Mouse (Mus musculus): ENCODE data around the gene Cdkn2d. TPM values are rescaled to one million over a fixed set of nuclear protein-coding genes. Genes with fewer than 3 reads are reported as not detected.

Gene Cdkn2d
- polyA plus RNA-seq, 1 experiment from 2014 or later = 71.9 TPM

DNA sequence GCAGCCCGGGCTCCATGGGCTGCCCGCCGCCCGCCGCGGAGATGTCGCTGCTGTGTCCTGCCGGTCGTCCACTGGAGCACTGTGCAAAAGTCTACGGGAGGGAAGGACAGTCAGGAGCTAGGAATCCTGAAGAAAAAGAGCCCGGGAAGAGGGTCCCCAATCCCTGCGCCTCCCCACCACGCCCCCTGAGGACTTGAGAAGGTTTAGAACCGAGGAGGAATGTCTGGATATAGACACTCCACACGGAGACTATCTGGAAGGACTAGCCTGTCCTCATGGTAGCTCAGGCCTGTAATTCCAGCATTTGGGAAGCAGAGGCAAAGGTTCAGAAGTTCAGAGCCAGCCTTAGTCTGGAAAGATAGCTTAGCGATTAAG, 46.1 kb downstream of the Cdkn2d start:
- 2% methylated on average over 16 of the region's 16 CpGs for WGBS
- Histone ChIP-seq H3K4me1 (ENCODE audit: control insufficient read depth, insufficient read depth, low read length) (peaks cover 7% of the 10 kb centered on the region; the same call in 1 of the 2 replicates), H3K27ac (ENCODE audit: low read depth, low read length) (no peak overlapping the region), H3K4me2 (peak overlapping the region; percentile 51), H3K36me3 (ENCODE audit: control insufficient read depth, insufficient read depth, low read length) (no peaks in the 10 kb centered on the region), H3K9ac (ENCODE audit: low read length) (peak overlapping the region; percentile 21; the same call in 1 of the 2 replicates), H3K9me3 (ENCODE audit: control insufficient read depth, low read length) (no peaks in the 10 kb centered on the region; the same call in 1 of the 2 replicates), H3K27me3 (ENCODE audit: control insufficient read depth, insufficient read depth, low read length) (peaks cover 70% of the 10 kb centered on the region), H3K4me3 (ENCODE audit: low read depth, low read length) (peak overlapping the region; percentile 31)
- no peak for ATAC-seq (ENCODE audit: low FRiP score)
- DNase-seq (ENCODE audit: low spot score, missing footprints) = peak; percentile 91

DNA sequence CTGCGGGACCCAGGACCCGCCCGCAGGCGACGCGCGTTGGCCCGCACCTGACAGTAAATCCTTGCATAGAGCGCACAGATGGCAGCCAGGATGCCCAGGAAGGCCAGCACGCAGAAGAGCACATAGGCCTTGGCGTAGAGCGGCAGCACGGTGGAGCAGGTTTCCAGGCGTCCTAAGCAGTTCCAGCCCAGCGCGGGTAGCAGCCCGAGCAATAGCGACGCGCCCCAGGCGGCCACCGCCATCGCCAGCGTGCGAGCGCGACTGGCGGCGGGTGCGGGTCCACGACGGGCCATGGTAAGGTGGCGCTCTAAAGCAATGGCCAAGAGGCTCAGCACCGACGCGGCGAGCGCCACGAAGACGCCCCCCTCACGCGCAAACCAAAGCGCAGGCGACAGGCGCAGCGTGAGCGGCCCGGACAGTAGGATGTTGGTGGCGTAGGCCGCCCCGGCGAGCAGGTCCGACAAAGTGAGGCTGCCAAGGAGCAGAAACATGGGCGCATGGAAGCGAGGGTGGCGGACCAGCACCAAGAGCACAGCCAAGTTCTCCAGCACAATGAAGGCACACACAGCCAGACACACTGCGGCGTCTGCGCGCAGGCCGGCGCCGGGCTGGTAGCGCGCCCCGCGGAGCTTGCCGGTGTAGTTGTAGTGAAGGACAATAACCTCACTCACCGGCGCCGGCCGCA, 46.6 kb downstream of the Cdkn2d start:
- H3K4me1 ChIP-seq (ENCODE audit: control insufficient read depth, insufficient read depth, low read length) = peaks cover 7% of the 10 kb centered on the region; the same call in 1 of the 2 replicates
- peak; percentile 93 for DNase-seq (ENCODE audit: low spot score, missing footprints)
- H3K27ac ChIP-seq (ENCODE audit: low read depth, low read length) = no peak overlapping the region
- WGBS = 1% methylated on average over 72 of the region's 72 CpGs
- peak overlapping the region; percentile 51 for H3K4me2 ChIP-seq
- no peaks in the 10 kb centered on the region for H3K36me3 ChIP-seq (ENCODE audit: control insufficient read depth, insufficient read depth, low read length)
- peak; percentile 30; the same call in 1 of the 2 replicates for ATAC-seq (ENCODE audit: low FRiP score)
- peak overlapping the region; percentile 21; the same call in 1 of the 2 replicates for H3K9ac ChIP-seq (ENCODE audit: low read length)
- H3K4me3 ChIP-seq (ENCODE audit: low read depth, low read length) = peak overlapping the region; percentile 31
- no peaks in the 10 kb centered on the region; the same call in 1 of the 2 replicates for H3K9me3 ChIP-seq (ENCODE audit: control insufficient read depth, low read length)
- peaks cover 65% of the 10 kb centered on the region for H3K27me3 ChIP-seq (ENCODE audit: control insufficient read depth, insufficient read depth, low read length)

DNA sequence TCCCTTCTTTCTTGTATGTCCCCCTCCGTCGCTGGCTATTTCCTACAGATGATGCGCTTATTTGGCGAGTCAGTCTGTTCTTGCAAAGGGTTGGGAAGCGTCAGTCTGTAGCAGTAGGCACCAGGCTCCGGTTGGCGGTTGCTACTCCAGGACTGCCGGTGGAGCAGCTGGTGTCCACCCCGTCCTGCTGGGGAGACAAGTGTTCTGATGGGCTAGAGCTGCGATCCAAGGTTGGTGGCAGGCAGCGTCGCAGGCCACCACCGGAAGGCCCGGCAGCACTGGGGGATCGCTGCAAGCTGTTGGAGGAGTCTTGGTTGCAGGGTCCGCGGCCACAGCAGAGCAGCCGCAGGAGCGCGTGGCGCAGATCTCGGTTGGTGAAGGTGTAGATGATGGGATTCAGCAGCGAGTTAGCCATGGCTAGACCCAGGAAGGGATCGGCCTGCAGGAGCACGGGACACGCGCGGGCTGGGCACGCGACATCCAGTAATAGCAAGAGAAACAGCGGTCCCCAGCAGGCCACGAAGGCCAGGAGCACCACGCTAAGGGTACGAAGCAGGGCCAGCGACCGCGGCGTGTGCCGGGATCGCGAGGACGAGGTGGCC, 47.3 kb downstream of the Cdkn2d start:
- 3% methylated on average over 42 of the region's 42 CpGs for WGBS
- peak; percentile 94 for DNase-seq (ENCODE audit: low spot score, missing footprints)

DNA sequence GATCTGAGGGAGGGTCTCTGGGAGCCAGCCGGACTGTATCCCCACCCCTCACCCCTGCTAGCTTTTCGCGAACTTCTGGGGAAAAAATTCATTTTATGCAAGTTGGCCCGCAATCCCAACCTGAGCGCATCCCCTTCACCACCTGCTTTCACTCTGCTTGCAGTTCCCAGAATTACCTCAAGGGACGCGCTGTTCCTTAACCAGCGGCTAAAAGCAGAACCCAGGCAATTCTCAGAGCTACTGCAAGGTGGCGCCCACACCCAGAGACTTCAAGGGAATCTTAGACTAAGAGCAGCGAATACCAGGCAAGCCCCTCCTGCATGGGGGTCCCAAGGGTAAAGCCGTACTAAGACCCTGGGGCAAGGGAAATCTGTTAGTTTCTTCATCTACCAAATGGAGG, 49.9 kb downstream of the Cdkn2d start:
- H3K27ac ChIP-seq (ENCODE audit: low read depth, low read length) = no peak overlapping the region
- peaks cover 39% of the 10 kb centered on the region for H3K27me3 ChIP-seq (ENCODE audit: control insufficient read depth, insufficient read depth, low read length)

More for the DNA sequence above, 47.3 kb downstream of the Cdkn2d start:
- peak overlapping the region; percentile 31 for H3K4me3 ChIP-seq (ENCODE audit: low read depth, low read length)
- no peaks in the 10 kb centered on the region for H3K36me3 ChIP-seq (ENCODE audit: control insufficient read depth, insufficient read depth, low read length)
- H3K4me1 ChIP-seq (ENCODE audit: control insufficient read depth, insufficient read depth, low read length) = peaks cover 7% of the 10 kb centered on the region; the same call in 1 of the 2 replicates
- H3K9ac ChIP-seq (ENCODE audit: low read length) = no peak overlapping the region; the same call in 1 of the 2 replicates
- ATAC-seq (ENCODE audit: low FRiP score) = no peak
- no peak overlapping the region for H3K27ac ChIP-seq (ENCODE audit: low read depth, low read length)
- peaks cover 59% of the 10 kb centered on the region for H3K27me3 ChIP-seq (ENCODE audit: control insufficient read depth, insufficient read depth, low read length)
- no peaks in the 10 kb centered on the region; the same call in 1 of the 2 replicates for H3K9me3 ChIP-seq (ENCODE audit: control insufficient read depth, low read length)
- peak overlapping the region; percentile 51 for H3K4me2 ChIP-seq

DNA sequence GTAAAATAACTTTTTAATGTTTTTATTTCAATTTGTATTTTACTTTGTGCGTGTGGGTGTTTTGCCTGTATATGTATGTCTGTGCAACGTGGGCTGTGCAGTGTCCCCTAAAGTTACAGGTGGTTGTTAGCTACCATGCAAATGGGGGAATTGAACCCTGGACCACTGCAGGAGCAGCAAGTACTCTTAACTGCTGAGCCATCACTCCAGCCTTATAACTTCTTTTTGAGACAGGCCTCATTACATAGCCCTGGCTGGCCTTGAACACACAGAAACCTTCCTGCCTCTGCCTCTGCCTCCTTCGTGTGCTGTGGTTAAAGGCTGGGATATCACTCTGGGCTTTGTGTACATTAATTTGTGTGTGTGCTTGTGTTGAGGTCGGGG, 51.8 kb downstream of the Cdkn2d start:
- H3K9ac ChIP-seq (ENCODE audit: low read length) = peak overlapping the region; percentile 98
- H3K4me3 ChIP-seq (ENCODE audit: low read depth, low read length) = peak overlapping the region; percentile 91
- no peak overlapping the region for H3K27ac ChIP-seq (ENCODE audit: low read depth, low read length)
- WGBS = 48% methylated on average over 4 of the region's 4 CpGs
- DNase-seq (ENCODE audit: low spot score, missing footprints) (no peak), ATAC-seq (ENCODE audit: low FRiP score) (no peak; the same call in 1 of the 2 replicates)
- H3K4me1 ChIP-seq (ENCODE audit: control insufficient read depth, insufficient read depth, low read length) = peaks cover 9% of the 10 kb centered on the region
- H3K27me3 ChIP-seq (ENCODE audit: control insufficient read depth, insufficient read depth, low read length) = peaks cover 20% of the 10 kb centered on the region
- peak overlapping the region; percentile 80 for H3K4me2 ChIP-seq
- no peaks in the 10 kb centered on the region; the same call in 1 of the 2 replicates for H3K9me3 ChIP-seq (ENCODE audit: control insufficient read depth, low read length)
- no peaks in the 10 kb centered on the region; the same call in 1 of the 2 replicates for H3K36me3 ChIP-seq (ENCODE audit: control insufficient read depth, insufficient read depth, low read length)

More for the DNA sequence above, 49.9 kb downstream of the Cdkn2d start:
- DNase-seq (ENCODE audit: low spot score, missing footprints) (peak; percentile 99), ATAC-seq (ENCODE audit: low FRiP score) (no peak)
- 3% methylated on average over 11 of the region's 11 CpGs for WGBS
- Histone ChIP-seq H3K4me3 (ENCODE audit: low read depth, low read length) (no peak overlapping the region), H3K4me1 (ENCODE audit: control insufficient read depth, insufficient read depth, low read length) (peaks cover 15% of the 10 kb centered on the region), H3K9me3 (ENCODE audit: control insufficient read depth, low read length) (no peaks in the 10 kb centered on the region; the same call in 1 of the 2 replicates), H3K4me2 (no peak overlapping the region), H3K36me3 (ENCODE audit: control insufficient read depth, insufficient read depth, low read length) (no peaks in the 10 kb centered on the region), H3K9ac (ENCODE audit: low read length) (no peak overlapping the region)

DNA sequence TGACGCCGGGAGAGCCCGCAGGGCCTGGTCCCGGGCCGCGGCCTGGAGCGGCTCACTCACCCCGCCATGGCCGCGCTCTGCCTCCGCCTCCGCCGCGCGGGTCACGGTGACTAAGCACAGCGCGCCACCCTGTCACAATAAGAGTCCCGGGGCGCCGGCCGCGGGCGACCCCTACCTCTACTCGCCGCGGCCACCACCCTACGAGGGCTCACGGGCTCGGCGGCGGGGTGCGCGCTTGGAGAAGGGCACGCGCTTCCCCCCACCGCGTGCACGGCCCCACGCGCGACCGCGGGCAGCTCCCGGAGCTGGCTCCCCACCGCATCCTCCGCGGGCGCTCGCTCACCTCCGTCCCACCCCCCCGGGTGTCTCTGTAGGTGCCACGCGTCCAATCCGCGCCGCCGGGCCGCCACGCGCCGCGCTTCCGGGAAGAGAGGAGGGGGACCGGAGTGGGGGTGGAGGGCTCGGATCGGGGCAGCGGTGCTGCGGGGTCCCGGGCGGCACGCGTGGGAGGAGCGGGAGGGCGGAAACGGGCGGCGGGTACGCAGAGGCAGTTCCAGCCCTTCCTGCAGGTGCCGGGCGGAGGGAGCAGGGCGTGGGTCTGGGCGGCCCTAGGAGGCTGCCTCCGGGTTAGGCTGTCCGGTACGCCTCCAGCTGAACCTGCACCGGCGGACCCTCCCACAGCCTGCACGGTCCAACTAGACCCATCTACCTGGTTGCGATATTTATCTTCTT, 52.3 kb downstream of the Cdkn2d start, which contains the start of gene Keap1:
Gene Keap1 (minus strand): TSS at position 629 of the 732 bp plus-strand sequence.
- peak; percentile 99 for DNase-seq (ENCODE audit: low spot score, missing footprints)
- under 1% methylated on average over 70 of the region's 90 CpGs for WGBS
- H3K27ac ChIP-seq (ENCODE audit: low read depth, low read length) = peak within 1 kb of the TSS; percentile 67

More for the DNA sequence above, 52.3 kb downstream of the Cdkn2d start, which contains the start of gene Keap1:
- peaks cover 9% of the 10 kb centered on the region for H3K4me1 ChIP-seq (ENCODE audit: control insufficient read depth, insufficient read depth, low read length)
- peak within 1 kb of the TSS; percentile 91 for H3K4me3 ChIP-seq (ENCODE audit: low read depth, low read length)
- H3K36me3 ChIP-seq (ENCODE audit: control insufficient read depth, insufficient read depth, low read length) = no peaks in the 10 kb centered on the region; the same call in 1 of the 2 replicates
- H3K4me2 ChIP-seq = peak within 1 kb of the TSS; percentile 80
- H3K9me3 ChIP-seq (ENCODE audit: control insufficient read depth, low read length) = no peaks in the 10 kb centered on the region; the same call in 1 of the 2 replicates
- H3K9ac ChIP-seq (ENCODE audit: low read length) = peak within 1 kb of the TSS; percentile 98
- peak; percentile 88 for ATAC-seq (ENCODE audit: low FRiP score)
- peaks cover 14% of the 10 kb centered on the region for H3K27me3 ChIP-seq (ENCODE audit: control insufficient read depth, insufficient read depth, low read length)

Other genes with a start within 250 kb of the Cdkn2d start
- gene Zglp1, start 224.3 kb downstream of the Cdkn2d start, polyA plus RNA-seq (2014; fragmentation: Nextera tagmentation; extraction: Ambion mirVana) = 0.86 and 2.1 TPM in 2 replicates
- 0.75 and 1.3 TPM in 2 replicates for gene Gm49373, start 218.3 kb downstream of the Cdkn2d start, polyA plus RNA-seq (2014; fragmentation: Nextera tagmentation; extraction: Ambion mirVana)
- 46.3 and 50.4 TPM in 2 replicates for gene Fdx1l, start 217.8 kb downstream of the Cdkn2d start, polyA plus RNA-seq (2014; fragmentation: Nextera tagmentation; extraction: Ambion mirVana)
- gene Gm38431, start 199.4 kb downstream of the Cdkn2d start, polyA plus RNA-seq (2014; fragmentation: Nextera tagmentation; extraction: Ambion mirVana) = 2.0 and 2.1 TPM in 2 replicates
- 66.0 and 76.1 TPM in 2 replicates for gene Raver1, start 199.4 kb downstream of the Cdkn2d start, polyA plus RNA-seq (2014; fragmentation: Nextera tagmentation; extraction: Ambion mirVana)
- 6.1 and 7.1 TPM in 2 replicates for gene Tyk2, start 160.2 kb downstream of the Cdkn2d start, polyA plus RNA-seq (2014; fragmentation: Nextera tagmentation; extraction: Ambion mirVana)
- 297 and 318 TPM in 2 replicates for gene Cdc37, start 141.4 kb downstream of the Cdkn2d start, polyA plus RNA-seq (2014; fragmentation: Nextera tagmentation; extraction: Ambion mirVana)
- gene Pde4a, start 125.7 kb downstream of the Cdkn2d start, polyA plus RNA-seq (2014; fragmentation: Nextera tagmentation; extraction: Ambion mirVana) = 5.0 and 6.5 TPM in 2 replicates
- gene Keap1, start 52.0 kb downstream of the Cdkn2d start, polyA plus RNA-seq (2014; fragmentation: Nextera tagmentation; extraction: Ambion mirVana) = 20.0 and 26.3 TPM in 2 replicates
- gene S1pr5, start 43.0 kb downstream of the Cdkn2d start, polyA plus RNA-seq (2014; fragmentation: Nextera tagmentation; extraction: Ambion mirVana) = 0.19 and 0.21 TPM in 2 replicates
- 37.2 and 45.8 TPM in 2 replicates for gene Atg4d, start 26.1 kb downstream of the Cdkn2d start, polyA plus RNA-seq (2014; fragmentation: Nextera tagmentation; extraction: Ambion mirVana)
- 13.2 and 16.3 TPM in 2 replicates for gene Kri1, start 3.4 kb downstream of the Cdkn2d start, polyA plus RNA-seq (2014; fragmentation: Nextera tagmentation; extraction: Ambion mirVana)
- gene Ap1m2, start 20.9 kb upstream of the Cdkn2d start, polyA plus RNA-seq (2014; fragmentation: Nextera tagmentation; extraction: Ambion mirVana) = 0.36 and 0.68 TPM in 2 replicates
- 53.9 and 58.6 TPM in 2 replicates for gene Slc44a2, start 29.3 kb upstream of the Cdkn2d start, polyA plus RNA-seq (2014; fragmentation: Nextera tagmentation; extraction: Ambion mirVana)
- 263 and 266 TPM in 2 replicates for gene Ilf3, start 76.5 kb upstream of the Cdkn2d start, polyA plus RNA-seq (2014; fragmentation: Nextera tagmentation; extraction: Ambion mirVana)
- gene Qtrt1, start 120.4 kb upstream of the Cdkn2d start, polyA plus RNA-seq (2014; fragmentation: Nextera tagmentation; extraction: Ambion mirVana) = 46.2 and 46.8 TPM in 2 replicates
- gene Dnm2, start 133.5 kb upstream of the Cdkn2d start, polyA plus RNA-seq (2014; fragmentation: Nextera tagmentation; extraction: Ambion mirVana) = 55.0 and 60.6 TPM in 2 replicates
- 64.5 and 68.0 TPM in 2 replicates for gene Tmed1, start 218.8 kb upstream of the Cdkn2d start, polyA plus RNA-seq (2014; fragmentation: Nextera tagmentation; extraction: Ambion mirVana)
- gene AB124611, start 234.8 kb upstream of the Cdkn2d start, polyA plus RNA-seq (2014; fragmentation: Nextera tagmentation; extraction: Ambion mirVana) = 2.9 and 3.2 TPM in 2 replicates